Mouse (Mus musculus) limb, embryonic 15.5 days (tissue): ENCODE results near the gene Riok1. TPM values are rescaled to one million over a fixed set of nuclear protein-coding genes. Genes with fewer than 3 reads are reported as not detected.

Experiments
- ATAC-seq: fragments of 200-750 bp; cut with Nextera tagmentation; 2 replicates; pipeline ENCODE4 v1.8.0; 2017; ENCODE audit warnings: low read depth, moderate TSS enrichment; ENCODE audit not compliant: insufficient number of reproducible peaks, low FRiP score, low TSS enrichment
- H3K27ac ChIP-seq: fragments of 300-500 bp; sonication (generic); 2 replicates; pipeline ENCODE4 v1.5.1; 2015; ENCODE audit warnings: moderate library complexity, mild to moderate bottlenecking, inconsistent platforms
- H3K27me3 ChIP-seq: fragments of 300-500 bp; sonication (generic); 2 replicates; pipeline ENCODE4 v1.6.1; 2015; ENCODE audit warnings: inconsistent platforms
- H3K36me3 ChIP-seq: fragments of 300-500 bp; sonication (generic); 2 replicates; pipeline ENCODE4 v1.6.1; 2015; ENCODE audit warnings: inconsistent platforms
- H3K4me1 ChIP-seq: fragments of 300-500 bp; sonication (generic); 2 replicates; pipeline ENCODE4 v1.6.1; 2015; ENCODE audit warnings: inconsistent platforms
- H3K4me2 ChIP-seq: fragments of 300-500 bp; sonication (generic); 2 replicates; pipeline ENCODE4 v1.6.1; 2015; ENCODE audit warnings: mild to moderate bottlenecking, inconsistent platforms
- H3K4me3 ChIP-seq: fragments of 300-500 bp; sonication (generic); 2 replicates; pipeline ENCODE4 v1.5.1; 2015; ENCODE audit warnings: mild to moderate bottlenecking, inconsistent platforms
- H3K9ac ChIP-seq: fragments of 300-500 bp; sonication (generic); 2 replicates; pipeline ENCODE4 v1.6.1; 2015; ENCODE audit warnings: inconsistent platforms
- H3K9me3 ChIP-seq: fragments of 300-500 bp; sonication (generic); 2 replicates; pipeline ENCODE4 v1.6.1; 2016; ENCODE audit warnings: inconsistent platforms
- WGBS: fragments of 180-500 bp; shearing (Covaris S2); methylation state at CpG from one replicate; pipeline ENCODE4 v1.1.7; 2015; 5-methylcytosine and 5-hydroxymethylcytosine counted together
- polyA plus RNA-seq: library from polyadenylated mRNA; unstranded; fragments of >200 nt; fragmentation: Nextera tagmentation; extraction: Ambion mirVana; gene quantifications from 2 replicates; pipeline ENCODE4 v1.2.1, GENCODE M21; 2015

Gene Riok1
- 50.8 and 52.0 TPM in 2 replicates for polyA plus RNA-seq

- Histone ChIP-seq H3K4me3 (peak within 1 kb of the TSS; percentile 65), H3K36me3 (peaks cover 18% of the 10 kb centered on the region), H3K27ac (peak within 1 kb of the TSS; percentile 80), H3K9ac (peak within 1 kb of the TSS; percentile 67), H3K4me1 (peaks cover 16% of the 10 kb centered on the region), H3K4me2 (peak within 1 kb of the TSS; percentile 81), H3K27me3 (no peaks in the 10 kb centered on the region), H3K9me3 (no peaks in the 10 kb centered on the region)
- ATAC-seq: 0 out of 2 replicates have a peak, but pooled peaks have one; percentile 4
- 9% methylated on average over 37 of the region's 37 CpGs for WGBS
These were observed at the start of gene Riok1 for GRCm38 (mm10) chr13:38036343-38037043. TSS of gene Riok1 (plus strand) at chr13:38036995.

- Histone ChIP-seq H3K9me3 (no peaks in the 10 kb centered on the region), H3K9ac (no peak overlapping the region), H3K4me2 (no peak overlapping the region), H3K27ac (no peak overlapping the region), H3K4me3 (no peak overlapping the region), H3K4me1 (peaks cover 5% of the 10 kb centered on the region; the same call in 1 of the 2 replicates), H3K36me3 (peaks cover 62% of the 10 kb centered on the region), H3K27me3 (no peaks in the 10 kb centered on the region)
- ATAC-seq: no peak
- WGBS: 89% methylated on average over 8 of the region's 8 CpGs
These were observed 47.1 kb upstream of the Riok1 start for GRCm38 (mm10) chr13:37989701-37990100.

- H3K4me1 ChIP-seq: peaks cover 5% of the 10 kb centered on the region; the same call in 1 of the 2 replicates
- WGBS: 2% methylated on average over 10 of the region's 10 CpGs
- H3K27ac ChIP-seq: peak overlapping the region; percentile 97
- H3K9ac ChIP-seq: peak overlapping the region; percentile 96
- H3K4me3 ChIP-seq: peak overlapping the region; percentile 99
- H3K36me3 ChIP-seq: peaks cover 34% of the 10 kb centered on the region
- no peaks in the 10 kb centered on the region for H3K9me3 ChIP-seq
- peak overlapping the region; percentile 55 for H3K4me2 ChIP-seq
- no peaks in the 10 kb centered on the region for H3K27me3 ChIP-seq
- ATAC-seq: no peak
These were observed 44.0 kb upstream of the Riok1 start for GRCm38 (mm10) chr13:37992638-37993371.

DNA sequence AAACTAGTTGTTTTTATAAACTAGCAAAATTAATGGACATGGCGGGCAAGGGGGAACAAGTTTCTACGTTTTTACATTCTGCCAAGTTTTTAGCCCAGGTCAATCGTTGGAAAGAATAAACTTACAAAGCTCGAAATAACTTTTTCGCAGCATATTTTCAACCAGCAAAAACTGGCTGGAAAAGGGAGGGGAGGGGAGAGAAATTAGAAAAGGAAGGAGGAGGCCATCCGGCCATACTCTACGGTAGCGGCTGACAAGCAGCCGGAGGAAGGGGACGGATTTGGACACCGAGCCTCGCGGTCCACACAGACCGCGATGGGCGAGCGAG is 43.5 kb upstream of the Riok1 start:
- no peaks in the 10 kb centered on the region for H3K27me3 ChIP-seq
- no peak for ATAC-seq
- peaks cover 28% of the 10 kb centered on the region for H3K36me3 ChIP-seq
- WGBS: under 1% methylated on average over 17 of the region's 17 CpGs
- peak overlapping the region; percentile 97 for H3K27ac ChIP-seq
- peak overlapping the region; percentile 96 for H3K9ac ChIP-seq
- no peaks in the 10 kb centered on the region for H3K9me3 ChIP-seq
- H3K4me1 ChIP-seq: peaks cover 5% of the 10 kb centered on the region; the same call in 1 of the 2 replicates
- H3K4me3 ChIP-seq: peak overlapping the region; percentile 99
- H3K4me2 ChIP-seq: peak overlapping the region; percentile 55

DNA sequence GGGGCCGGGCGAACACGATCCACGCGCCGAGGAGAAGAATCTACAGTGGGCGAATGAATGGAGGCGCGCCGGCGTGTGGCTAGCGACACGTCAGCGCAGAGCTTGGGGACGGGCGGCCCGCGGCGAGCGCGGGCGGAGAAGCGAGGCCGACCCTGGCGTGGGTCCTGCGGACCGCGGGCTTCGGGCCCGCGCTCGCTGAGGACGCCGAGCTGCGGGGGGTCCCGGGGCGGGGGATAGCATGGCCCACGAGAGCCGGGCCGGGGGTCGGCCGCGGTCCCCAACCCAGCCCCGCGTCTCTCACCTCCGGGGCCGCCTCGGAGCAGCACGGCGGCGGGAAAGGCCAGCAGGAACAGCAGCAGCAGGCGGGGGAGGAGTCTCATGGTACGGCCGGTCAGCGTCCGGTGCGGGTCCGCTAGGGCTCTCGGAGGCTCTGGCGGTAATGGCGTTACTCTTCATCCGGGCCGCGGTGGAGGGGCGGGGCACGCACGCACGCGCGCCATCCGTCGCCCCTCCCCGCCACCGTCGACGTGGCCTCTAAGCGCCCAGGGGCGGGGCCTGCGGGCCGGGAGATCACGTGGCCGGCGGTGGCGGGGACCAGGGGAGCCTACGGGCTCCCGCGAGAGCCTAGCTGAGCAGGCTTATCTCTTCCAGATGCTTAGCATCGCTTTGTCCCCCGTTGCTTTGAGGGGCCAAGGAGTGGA is 42.9 kb upstream of the Riok1 start, which contains the start of gene Ssr1:
Gene Ssr1, minus strand, starts transcription at position 514 of the 701 bp plus-strand sequence.
- Histone ChIP-seq H3K9me3 (no peaks in the 10 kb centered on the region), H3K27ac (peak within 1 kb of the TSS; percentile 97), H3K9ac (peak within 1 kb of the TSS; percentile 96), H3K36me3 (peaks cover 23% of the 10 kb centered on the region), H3K4me1 (peaks cover 5% of the 10 kb centered on the region; the same call in 1 of the 2 replicates), H3K4me2 (peak within 1 kb of the TSS; percentile 55), H3K4me3 (peak within 1 kb of the TSS; percentile 99), H3K27me3 (no peaks in the 10 kb centered on the region)
- ATAC-seq: peak; percentile 97
- under 1% methylated on average over 81 of the region's 89 CpGs for WGBS

- Histone ChIP-seq H3K4me2 (peak overlapping the region; percentile 55), H3K27me3 (no peaks in the 10 kb centered on the region), H3K9me3 (no peaks in the 10 kb centered on the region), H3K36me3 (peaks cover 18% of the 10 kb centered on the region), H3K4me3 (peak overlapping the region; percentile 99), H3K4me1 (peaks cover 5% of the 10 kb centered on the region; the same call in 1 of the 2 replicates), H3K27ac (peak overlapping the region; percentile 97), H3K9ac (peak overlapping the region; percentile 21; the same call in 1 of the 2 replicates)
- 15% methylated on average over 7 of the region's 7 CpGs for WGBS
- 0 out of 2 replicates have a peak, but pooled peaks have one; percentile 28 for ATAC-seq
These were observed 42.4 kb upstream of the Riok1 start for GRCm38 (mm10) chr13:37994405-37994749.

GRCm38 (mm10) chr13:37999713-38000112 is 37.1 kb upstream of the Riok1 start:
- H3K9ac ChIP-seq: no peak overlapping the region

GRCm38 (mm10) chr13:38002461-38002860 is 34.3 kb upstream of the Riok1 start:
- 45% methylated on average over 1 of the region's 1 CpGs for WGBS
- no peaks in the 10 kb centered on the region for H3K36me3 ChIP-seq
- no peaks in the 10 kb centered on the region for H3K9me3 ChIP-seq
- H3K4me1 ChIP-seq: no peaks in the 10 kb centered on the region
- H3K27ac ChIP-seq: no peak overlapping the region
- ATAC-seq: no peak
- no peak overlapping the region for H3K4me2 ChIP-seq
- H3K27me3 ChIP-seq: no peaks in the 10 kb centered on the region
- no peak overlapping the region for H3K4me3 ChIP-seq
- H3K9ac ChIP-seq: no peak overlapping the region

More at GRCm38 (mm10) chr13:37999713-38000112, 37.1 kb upstream of the Riok1 start:
- Histone ChIP-seq H3K4me3 (no peak overlapping the region), H3K27me3 (no peaks in the 10 kb centered on the region), H3K27ac (no peak overlapping the region), H3K4me2 (no peak overlapping the region), H3K36me3 (no peaks in the 10 kb centered on the region), H3K4me1 (no peaks in the 10 kb centered on the region), H3K9me3 (no peaks in the 10 kb centered on the region)
- ATAC-seq: no peak
- WGBS: 80% methylated on average over 3 of the region's 3 CpGs

- H3K9ac ChIP-seq: no peak overlapping the region
- H3K36me3 ChIP-seq: no peaks in the 10 kb centered on the region
- ATAC-seq: no peak
- no peaks in the 10 kb centered on the region for H3K9me3 ChIP-seq
- no peaks in the 10 kb centered on the region for H3K4me1 ChIP-seq
- no peak overlapping the region for H3K4me3 ChIP-seq
- H3K27me3 ChIP-seq: no peaks in the 10 kb centered on the region
- H3K4me2 ChIP-seq: no peak overlapping the region
- H3K27ac ChIP-seq: no peak overlapping the region
- 90% methylated on average over 2 of the region's 2 CpGs for WGBS
These were observed 28.8 kb upstream of the Riok1 start for GRCm38 (mm10) chr13:38007972-38008371.

GRCm38 (mm10) chr13:38009721-38010408 is 26.9 kb upstream of the Riok1 start:
- Histone ChIP-seq H3K4me1 (no peaks in the 10 kb centered on the region), H3K27ac (no peak overlapping the region), H3K9ac (no peak overlapping the region), H3K9me3 (no peaks in the 10 kb centered on the region), H3K4me2 (no peak overlapping the region), H3K36me3 (no peaks in the 10 kb centered on the region), H3K4me3 (no peak overlapping the region), H3K27me3 (no peaks in the 10 kb centered on the region)
- 84% methylated on average over 5 of the region's 5 CpGs for WGBS
- ATAC-seq: no peak

DNA sequence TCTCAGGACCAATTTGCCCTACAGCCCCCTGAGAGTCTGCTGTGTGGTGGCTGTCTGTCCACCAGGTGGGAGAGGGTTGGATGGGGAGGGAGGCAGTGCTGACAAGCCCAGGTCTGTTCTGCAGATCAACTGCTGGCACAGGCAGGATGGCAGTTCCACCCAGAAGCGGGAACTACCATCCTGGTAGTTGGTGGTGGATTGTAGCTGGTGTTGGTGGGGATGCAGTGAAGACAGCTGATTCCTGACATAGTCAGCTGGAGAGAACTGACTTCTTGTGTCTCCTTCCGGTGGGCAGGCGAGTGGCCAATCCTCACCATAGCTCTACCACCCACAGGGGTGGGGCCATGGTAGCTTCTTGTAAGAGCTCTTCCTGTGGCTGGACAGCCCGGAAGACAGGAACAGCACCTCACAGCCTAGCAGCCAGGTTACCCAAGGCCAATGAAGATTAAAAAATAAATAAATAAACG is 26.3 kb upstream of the Riok1 start:
- Histone ChIP-seq H3K4me1 (no peaks in the 10 kb centered on the region), H3K36me3 (no peaks in the 10 kb centered on the region), H3K27ac (no peak overlapping the region), H3K9me3 (no peaks in the 10 kb centered on the region), H3K4me2 (no peak overlapping the region), H3K4me3 (no peak overlapping the region), H3K27me3 (no peaks in the 10 kb centered on the region), H3K9ac (no peak overlapping the region)
- ATAC-seq: no peak
- 83% methylated on average over 5 of the region's 5 CpGs for WGBS
